ENCODE assay signal across 22 mouse cellular contexts in genomic region chr1:47112494-47112893, GRCm38 (mm10).
A peak's percentile ranks its signal among the peaks of the same experiment; 100 is the strongest.
DNase-seq lines count a peak whose midpoint lies in the region; TF ChIP-seq lines count a peak whose summit lies in the region.
"Had no signal": no experiment of that assay in that cellular context is flagged by ENCODE, and none has a peak within 500 bp of the region (broad histone marks: within the 10 kb centered on the region; RNA-seq: fewer than 3 reads in every experiment).

No protein-coding gene starts in this region.

- intact Hi-C loops in left cerebral cortex, adult 2 months (cut with DNase I), result no loop called here
- intact Hi-C loops in left cerebral cortex, postnatal 10 days (cut with DNase I), result no loop called here

- no peak for TF ChIP-seq CTCF in left cerebral cortex, adult 2 months (IDR thresholded peaks at IDR 0.05)

- DNase-seq in frontal cortex, postnatal 36 days (ENCODE audit: low spot score in 2 of 2), result peak; percentile 8 to 16
- DNase-seq in frontal cortex, postnatal 14 days (ENCODE audit: low spot score in 2 of 2), result no peak
- DNase-seq in left cerebral cortex, adult 2 months (ENCODE audit: extremely low spot score in 1 of 2, low spot score in 2 of 2), result no peak
- no peak for DNase-seq in left cerebral cortex, postnatal 10 days (ENCODE audit: extremely low spot score in 1 of 2, low spot score in 2 of 2)
- peak; percentile 55 for DNase-seq in brain, adult 2 months (ENCODE audit: low read depth, low spot score)
- DNase-seq in telencephalon, adult 2 months (ENCODE audit: low read depth, low spot score), result peak; percentile 69
- DNase-seq in c-Kit-positive CD71-positive TER-119-positive erythroid progenitor cells, embryonic 14.5 days (ENCODE audit: low spot score), result no peak
- DNase-seq: adrenal gland, adult 2 months; adrenal gland, postnatal 10 days; adrenal gland, postnatal 25 days; cerebellum, adult 11 months; cerebellum, adult 18-20 months; cerebellum, adult 8-10 months; cerebellum, adult 9-11 months; cerebellum, postnatal 14 days; cerebellum, postnatal 36 days; embryo, embryonic 11 days had no signal

- H3K27ac ChIP-seq in left cerebral cortex, adult 2 months, result peak overlapping the region; percentile 69
- H3K27ac ChIP-seq: embryonic facial prominence, embryonic 13.5 days; embryonic facial prominence, embryonic 15.5 days; forebrain, embryonic 10.5 days; forebrain, embryonic 12.5 days had no signal

- no peak overlapping the region for H3K4me3 ChIP-seq in left cerebral cortex, adult 2 months
- H3K4me3 ChIP-seq: embryonic facial prominence, embryonic 13.5 days; embryonic facial prominence, embryonic 15.5 days; erythroblast, embryonic 14.5 days; forebrain, embryonic 10.5 days; forebrain, embryonic 12.5 days had no signal

Comparison
In these comparisons a context has a peak if more than half of its experiments do, and no peak if none do; other contexts are left out.
1. DNase-seq: peak in frontal cortex, postnatal 36 days (2 of 2), brain, adult 2 months (single experiment) and telencephalon, adult 2 months (single experiment); none in frontal cortex, postnatal 14 days (0 of 2), left cerebral cortex, adult 2 months (0 of 2), left cerebral cortex, postnatal 10 days (0 of 2) and c-Kit-positive CD71-positive TER-119-positive erythroid progenitor cells, embryonic 14.5 days (single experiment).